Mouse (Mus musculus) ovary, postnatal 14 days (tissue): ENCODE measurements at regions not wholly inside any gene's neighbourhood (a gene's known extent, or its start where the extent isn't known, plus 50 kb on each side); places are given as distances from the start of the nearest gene placed in this dataset.

ENCODE experiments used
- DNase-seq: peaks from one replicate; pipeline ENCODE4 v3.0.0; 2022; ENCODE audit warnings: low spot score

DNA sequence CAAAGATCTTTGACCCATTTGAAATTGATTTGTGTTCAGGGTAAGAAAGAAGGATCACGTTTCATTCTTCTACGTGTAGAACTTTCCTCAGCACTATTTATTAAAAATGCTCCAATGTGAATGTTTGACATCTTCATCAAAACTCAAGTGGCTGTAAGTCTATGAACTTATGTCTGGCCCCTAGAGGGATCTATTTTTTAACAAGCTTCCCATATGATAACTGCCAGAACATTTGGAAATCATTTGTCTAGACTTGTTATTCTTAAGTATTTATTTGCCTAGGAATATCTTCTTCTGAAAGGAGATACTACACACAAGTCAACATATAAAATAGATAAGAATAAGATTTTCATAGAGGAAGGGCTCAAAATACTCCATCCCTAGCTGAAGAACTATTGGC, 265.2 kb downstream of the Mreg start:
- DNase-seq, result no peak

DNA sequence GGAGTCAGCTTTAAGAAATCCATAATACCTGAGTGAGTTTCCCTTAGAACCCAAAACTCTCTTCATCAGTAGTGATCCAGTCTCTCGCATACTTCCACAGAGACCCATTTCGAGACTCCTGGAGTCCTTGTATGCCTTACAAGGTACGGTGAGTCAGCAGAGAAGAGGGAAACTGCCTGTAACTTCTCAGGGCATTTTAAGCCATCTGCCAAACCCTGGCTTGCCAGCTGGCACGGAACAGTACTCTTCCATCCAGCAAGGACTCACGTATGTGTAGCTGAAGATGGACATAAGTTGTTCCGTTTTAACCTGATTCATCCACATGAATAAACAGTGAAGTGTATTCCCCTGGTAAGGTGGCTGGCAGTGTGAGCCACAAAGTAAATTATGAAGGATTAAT, 267.0 kb downstream of the Mreg start:
- DNase-seq, result peak; percentile 20

- no peak for DNase-seq
These were observed 267.6 kb downstream of the Mreg start for GRCm38 (mm10) chr1:71944531-71944930.

DNA sequence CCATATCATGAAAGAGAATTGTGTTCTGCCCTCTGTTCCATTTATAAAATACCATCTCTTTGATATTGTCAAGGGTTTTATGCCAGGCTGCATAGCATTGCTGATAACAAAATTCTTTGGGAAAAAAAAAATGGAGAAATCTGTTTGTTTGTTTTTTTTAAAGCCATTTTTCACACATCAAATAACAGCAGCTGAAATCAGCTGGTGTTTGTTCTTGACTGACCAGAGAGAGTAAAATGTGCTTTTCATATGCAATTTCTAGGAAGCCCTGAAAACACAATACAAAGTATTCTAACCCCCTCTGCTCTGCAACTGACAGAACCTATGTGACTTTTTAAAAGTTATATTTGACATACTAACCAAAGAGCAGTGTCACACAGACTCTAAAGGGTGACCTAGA, 270.0 kb downstream of the Mreg start:
- DNase-seq, result no peak

DNA sequence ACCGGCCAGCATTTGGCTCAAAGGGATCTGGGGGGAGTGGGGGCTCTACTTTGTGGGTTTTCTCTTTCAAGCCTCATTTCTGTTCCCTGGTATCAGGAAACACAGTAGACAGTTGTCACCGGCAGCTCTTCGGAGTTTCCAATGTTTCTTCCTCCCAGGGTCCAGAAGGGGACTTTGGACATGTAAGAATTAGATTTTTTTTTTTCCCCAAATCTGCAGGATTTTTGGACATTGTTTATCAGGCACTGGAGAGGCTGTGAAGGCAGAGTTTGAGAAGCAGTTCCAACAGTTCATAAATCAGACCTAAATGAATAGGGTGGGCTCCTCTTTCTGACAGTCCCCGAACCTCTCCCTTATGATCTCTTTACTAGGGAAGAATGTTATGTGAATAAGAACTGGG, 270.4 kb downstream of the Mreg start:
- DNase-seq, result no peak

DNA sequence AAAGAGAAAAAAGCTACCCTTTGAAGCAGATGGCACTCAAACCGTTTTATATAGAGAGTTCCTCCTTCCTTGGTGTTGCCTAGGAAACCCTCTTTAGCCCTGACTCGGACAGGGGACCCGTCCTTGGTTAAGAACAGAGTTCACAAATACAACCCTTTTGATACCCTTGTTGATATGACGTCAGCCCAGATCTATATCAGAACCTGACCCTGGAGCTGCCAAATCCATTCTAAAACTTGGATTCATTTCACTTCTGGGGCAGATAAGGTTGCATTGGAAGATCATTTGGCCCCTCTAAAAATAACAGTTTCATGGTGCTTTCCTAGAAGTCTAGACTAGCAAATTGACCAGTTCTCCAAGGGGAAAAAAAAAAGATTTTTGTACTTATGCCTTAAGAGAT, 271.2 kb downstream of the Mreg start:
- no peak for DNase-seq

GRCm38 (mm10) chr1:71938323-71939007, 273.6 kb downstream of the Mreg start:
- DNase-seq, result no peak

DNA sequence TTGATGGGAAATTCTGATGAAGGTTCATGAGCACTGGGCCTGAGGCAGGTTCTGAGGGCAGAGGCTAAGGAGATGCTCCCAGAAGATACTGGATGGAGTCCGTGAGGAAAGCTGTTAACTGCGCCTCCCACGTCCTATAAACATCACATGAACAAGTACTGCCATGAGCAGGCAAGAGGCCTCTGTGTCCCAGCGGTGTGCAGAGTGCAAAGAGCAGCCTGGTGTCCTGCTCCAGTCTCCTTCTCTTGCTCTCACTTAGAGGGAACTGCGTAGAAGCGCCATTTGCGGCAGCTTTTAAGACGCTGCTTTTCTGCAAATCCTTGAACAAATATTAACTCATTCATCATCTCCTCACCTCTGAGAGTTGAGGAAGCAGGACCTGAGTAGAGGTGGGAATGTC, 274.2 kb downstream of the Mreg start:
- no peak for DNase-seq

DNA sequence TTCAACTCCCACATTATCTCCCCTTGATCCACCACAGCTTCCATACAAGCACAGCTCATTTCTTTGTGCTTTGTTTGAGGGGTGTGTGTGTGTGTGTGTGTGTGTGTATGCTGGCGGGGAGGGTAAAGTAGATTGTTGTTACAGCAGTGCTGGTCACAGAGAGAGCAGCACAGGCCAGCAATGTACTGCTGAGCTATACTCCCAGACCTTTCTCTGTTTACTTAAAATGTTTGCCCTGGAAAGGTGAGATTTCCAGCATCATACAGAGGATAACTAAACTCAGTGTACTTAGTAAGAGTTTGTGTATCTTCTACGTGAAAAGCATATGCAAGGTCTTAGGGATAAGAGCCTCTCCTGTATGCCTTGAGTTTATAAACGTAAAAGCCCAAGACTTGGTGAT, 274.9 kb downstream of the Mreg start:
- no peak for DNase-seq

DNA sequence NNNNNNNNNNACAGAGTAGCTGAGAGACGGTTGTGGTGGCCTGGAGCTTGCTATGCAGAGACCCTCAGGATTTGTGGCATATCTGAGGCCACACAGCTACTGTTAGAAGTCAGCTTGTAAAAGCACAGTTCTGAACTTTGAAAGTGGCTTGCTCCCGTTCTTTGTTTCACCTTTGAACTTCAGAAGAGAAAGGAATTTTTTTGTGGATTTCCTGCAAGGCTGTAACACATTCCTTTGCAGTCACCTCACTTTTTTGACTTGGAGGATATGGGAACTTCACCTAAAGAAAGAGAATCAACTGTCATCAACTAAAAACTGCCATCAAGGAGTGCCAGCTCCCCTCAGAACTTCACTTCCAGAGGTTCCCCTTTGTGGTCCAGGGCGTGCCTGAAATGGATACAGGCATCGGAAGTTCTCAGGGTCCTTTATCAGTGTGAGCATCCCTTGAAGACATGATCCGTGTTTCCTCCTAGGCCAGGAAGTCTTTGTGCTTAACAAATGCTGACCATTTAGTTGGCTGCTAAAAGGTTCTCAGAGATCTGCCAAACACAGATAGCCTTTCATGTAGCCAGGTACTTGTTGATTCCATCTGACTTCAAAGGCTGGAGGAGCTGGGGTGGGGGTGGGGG, 275.5 kb downstream of the Mreg start:
- DNase-seq, result no peak

GRCm38 (mm10) chr1:71925501-71925900, 272.5 kb upstream of the Fn1 start:
- no peak for DNase-seq

DNA sequence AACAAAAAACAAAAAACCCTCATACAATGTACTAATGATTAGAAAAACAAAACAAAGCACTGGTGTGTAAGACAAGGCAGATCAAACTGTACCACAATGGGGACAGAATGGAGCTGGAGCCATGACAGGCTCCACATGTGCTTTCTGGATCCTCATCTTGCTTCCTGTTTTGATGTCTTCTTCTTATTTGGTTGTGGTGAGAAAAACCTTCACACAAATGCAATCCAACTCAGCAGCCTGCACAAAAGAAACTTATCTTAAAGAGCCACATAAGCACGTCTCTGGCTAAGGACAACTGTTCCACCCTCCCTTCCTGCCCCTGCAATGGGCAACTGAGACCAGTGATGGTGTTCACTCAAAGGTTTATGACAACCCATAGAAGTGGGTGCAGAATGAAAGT, 271.9 kb upstream of the Fn1 start:
- no peak for DNase-seq

DNA sequence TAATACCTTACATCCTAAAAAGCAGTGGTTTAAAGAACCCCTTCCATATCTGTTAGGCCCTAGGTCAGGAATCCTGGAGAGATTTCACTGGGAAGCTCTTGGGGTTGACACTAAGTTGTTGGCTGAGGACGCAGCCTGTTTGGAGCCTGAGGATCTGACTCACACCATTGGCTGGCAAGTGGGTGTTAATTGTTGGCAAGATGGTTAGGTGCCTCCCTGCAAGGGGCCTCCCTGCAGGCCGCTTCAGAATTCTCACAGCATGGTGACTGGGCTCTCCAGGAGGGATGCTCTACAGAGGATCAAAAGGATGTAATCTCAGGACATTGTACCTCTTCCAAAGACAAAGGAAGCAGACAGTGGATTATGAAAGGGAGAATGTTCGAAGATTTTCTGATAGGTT, 270.7 kb upstream of the Fn1 start:
- DNase-seq, result no peak

DNA sequence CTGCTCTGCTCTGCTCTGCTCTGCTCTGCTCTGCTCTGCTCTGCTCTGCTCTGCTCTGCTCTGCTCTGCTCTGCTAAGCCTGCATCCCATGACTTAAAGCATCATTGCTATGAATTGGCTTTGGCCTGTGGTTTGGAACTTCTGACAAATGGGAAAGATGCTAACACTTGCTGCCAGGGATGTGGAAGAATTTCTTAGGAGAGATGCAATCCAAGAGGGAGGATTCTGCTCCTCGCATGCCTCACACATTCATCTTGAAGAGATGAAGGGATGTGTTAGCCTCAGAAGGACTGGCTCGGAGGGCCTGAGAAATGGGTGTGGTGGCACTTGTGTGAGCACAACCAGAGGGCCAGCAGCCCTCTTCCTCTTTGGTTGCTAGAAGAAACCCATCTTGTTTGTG, 268.5 kb upstream of the Fn1 start:
- no peak for DNase-seq

DNA sequence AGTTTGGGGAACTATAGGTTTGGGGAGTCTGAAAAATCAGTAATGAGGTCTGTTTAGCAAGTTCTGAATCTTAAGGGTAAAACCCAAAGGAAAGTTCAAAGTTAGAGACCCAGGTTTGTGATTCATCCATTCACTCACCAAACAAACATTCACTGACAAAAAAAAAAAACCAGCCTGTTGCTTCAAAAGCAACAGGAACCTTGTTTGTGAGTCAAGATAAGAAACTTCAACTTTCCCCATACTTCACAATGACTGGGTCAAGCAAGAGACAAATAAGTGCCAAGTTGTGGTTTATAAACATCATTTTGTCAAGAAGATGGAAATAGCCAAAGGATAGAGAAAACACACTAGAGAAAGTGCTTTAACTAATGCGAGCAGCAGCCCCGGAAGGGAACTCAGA, 266.9 kb upstream of the Fn1 start:
- DNase-seq, result no peak

GRCm38 (mm10) chr1:71917021-71917420, 264.0 kb upstream of the Fn1 start:
- DNase-seq, result no peak

DNA sequence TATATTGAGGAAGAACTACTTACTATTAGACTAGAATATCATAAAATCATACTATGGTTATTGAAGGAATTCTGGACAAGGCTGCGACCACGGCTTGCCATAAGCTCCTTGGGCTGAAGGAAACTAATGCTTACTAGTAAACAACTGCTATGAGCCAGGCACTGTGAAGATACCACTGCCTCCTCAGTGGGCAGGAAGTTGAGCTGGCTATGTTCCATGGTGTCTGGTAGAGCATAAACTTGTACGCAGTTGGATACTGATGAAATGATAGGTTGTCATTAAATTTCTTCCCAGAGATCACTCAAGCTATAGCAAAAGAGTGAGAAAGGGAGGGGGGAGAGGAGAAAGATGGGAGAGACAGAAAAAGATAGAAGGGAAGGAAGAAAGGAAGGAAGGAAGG, 261.4 kb upstream of the Fn1 start:
- DNase-seq, result no peak

DNA sequence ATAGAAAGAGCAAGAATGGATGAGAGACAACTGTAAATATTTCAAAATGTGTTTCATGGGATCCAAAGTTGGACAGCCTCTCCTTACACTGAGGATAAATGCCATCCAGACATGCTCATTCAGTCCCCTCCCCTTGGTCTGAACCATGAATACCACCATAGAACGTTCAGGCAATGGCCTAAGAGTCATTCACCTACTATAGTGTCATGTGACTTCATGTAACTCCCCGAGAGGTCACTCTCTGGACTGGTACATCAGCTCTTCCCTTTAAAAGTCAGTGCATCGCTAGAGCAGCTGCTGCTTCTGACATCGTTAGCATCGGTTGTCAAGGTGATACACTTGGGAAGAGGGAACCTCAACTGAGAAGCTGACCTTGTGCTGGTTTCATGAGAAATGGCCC, 260.2 kb upstream of the Fn1 start:
- DNase-seq, result no peak

DNA sequence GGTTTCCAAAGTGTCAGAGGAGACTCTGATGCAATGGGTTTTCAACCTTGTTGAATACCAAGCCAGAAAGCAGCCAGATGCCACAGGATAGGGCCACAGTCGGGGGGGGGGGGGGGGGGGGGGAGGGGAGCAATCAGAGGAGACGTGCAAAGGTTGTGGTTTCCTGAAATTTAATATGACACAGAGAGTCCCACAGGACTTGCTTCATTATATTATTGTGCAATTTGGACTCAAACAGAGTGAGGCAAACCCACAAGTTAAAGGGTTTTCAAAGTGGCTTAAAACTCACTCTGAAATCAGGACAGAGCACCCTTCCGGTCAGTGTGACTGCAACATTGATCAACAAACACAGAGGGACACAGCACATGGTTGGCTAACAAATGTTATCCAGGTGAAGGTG, 259.4 kb upstream of the Fn1 start:
- no peak for DNase-seq

DNA sequence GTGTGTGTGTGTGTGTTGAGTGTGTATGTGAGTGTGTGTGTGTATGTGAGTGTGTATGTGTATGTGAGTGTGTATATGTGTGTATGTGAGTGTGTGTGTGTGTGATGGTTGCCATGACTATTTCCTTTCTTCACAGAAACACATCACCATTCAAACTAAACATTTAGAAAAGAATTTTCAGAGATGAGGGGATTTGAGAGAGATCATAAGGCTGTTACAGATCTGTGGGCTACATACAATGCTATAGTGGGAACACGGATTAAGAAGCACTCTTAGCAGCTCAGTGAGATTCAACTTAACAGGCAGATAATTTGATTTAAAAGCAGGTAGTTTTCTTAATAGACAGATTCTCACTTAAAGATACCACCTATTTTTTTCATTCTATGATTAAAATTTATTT, 257.1 kb upstream of the Fn1 start:
- no peak for DNase-seq

- no peak for DNase-seq
These were observed 256.6 kb upstream of the Fn1 start for GRCm38 (mm10) chr1:71909508-71910124.

DNA sequence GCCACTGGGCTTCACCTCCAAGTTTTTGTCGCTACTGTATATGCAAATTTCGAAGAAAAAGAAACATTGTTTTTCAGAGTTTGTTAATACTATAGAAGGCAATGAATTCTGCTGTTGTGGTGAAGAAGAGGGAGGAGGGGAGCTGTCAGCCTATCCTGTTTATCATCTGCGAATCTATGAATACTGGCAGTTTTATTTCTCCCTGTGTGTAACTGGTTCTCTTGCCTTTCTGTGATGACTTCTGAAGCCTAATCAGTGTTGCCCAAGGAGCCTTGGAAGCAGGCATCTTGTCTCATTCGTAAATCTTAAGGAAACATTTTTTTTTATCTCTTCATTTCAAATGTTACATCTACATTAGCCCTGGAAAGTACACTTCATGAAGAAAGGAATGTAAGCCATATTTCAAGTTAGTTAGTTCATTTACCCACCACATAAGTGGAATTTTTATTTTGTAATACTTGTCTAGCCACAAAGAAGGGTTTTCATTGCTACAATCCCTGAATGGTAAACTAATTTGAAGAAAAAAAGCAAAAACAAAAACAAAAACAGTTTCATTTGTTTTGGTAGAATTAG, 251.5 kb upstream of the Fn1 start:
- DNase-seq, result no peak
